Mouse (Mus musculus) forebrain, embryonic 11.5 days (tissue): ENCODE data around the gene Rev1. TPM values are rescaled to one million over a fixed set of nuclear protein-coding genes. Genes with fewer than 3 reads are reported as not detected.

Experiments used
- ATAC-seq: fragments of 200-750 bp; cut with Nextera tagmentation; replicated peaks from 2 replicates; pipeline ENCODE4 v1.8.0; 2017; ENCODE audit warnings: moderate TSS enrichment; ENCODE audit not compliant: low FRiP score
- DNase-seq: peaks from one replicate; pipeline ENCODE4 v3.0.0-alpha.2; 2017; ENCODE audit warnings: low spot score
- H3K27ac ChIP-seq: fragments of 300-500 bp; sonication (generic); 2 replicates; pipeline ENCODE4 v1.5.1; 2014; ENCODE audit warnings: low read depth, low read length
- H3K27me3 ChIP-seq: fragments of 300-500 bp; sonication (generic); 2 replicates; pipeline ENCODE4 v1.6.1; 2014; ENCODE audit warnings: mild to moderate bottlenecking, low read length, mixed read lengths; ENCODE audit not compliant: control insufficient read depth, insufficient read depth
- H3K36me3 ChIP-seq: fragments of 300-500 bp; sonication (generic); 2 replicates; pipeline ENCODE4 v1.6.1; 2014; ENCODE audit warnings: mild to moderate bottlenecking, low read length, moderate library complexity, mixed read lengths; ENCODE audit not compliant: control insufficient read depth, insufficient read depth
- H3K4me1 ChIP-seq: fragments of 300-500 bp; sonication (generic); replicated peaks from 2 replicates; pipeline ENCODE4 v1.6.1; 2014; ENCODE audit warnings: low read length, mixed read lengths; ENCODE audit not compliant: control insufficient read depth, insufficient read depth
- H3K4me2 ChIP-seq: fragments of 300-500 bp; sonication (generic); 2 replicates; pipeline ENCODE4 v1.6.1; 2014; ENCODE audit warnings: low read depth, mild to moderate bottlenecking, low read length, moderate library complexity, mixed read lengths; ENCODE audit not compliant: severe bottlenecking
- H3K4me3 ChIP-seq: fragments of 300-500 bp; sonication (generic); 2 replicates; pipeline ENCODE4 v1.5.1; 2014; ENCODE audit warnings: low read depth, low read length
- H3K9ac ChIP-seq: fragments of 300-500 bp; sonication (generic); 2 replicates; pipeline ENCODE4 v1.6.1; 2014; ENCODE audit warnings: low read length
- H3K9me3 ChIP-seq: fragments of 300-500 bp; sonication (generic); 2 replicates; pipeline ENCODE4 v1.6.1; 2016; ENCODE audit warnings: low read length, mixed read lengths; ENCODE audit not compliant: control insufficient read depth
- WGBS: fragments of 180-500 bp; shearing (Covaris S2); extraction: QIAGEN DNeasy Blood & Tissue Kit; methylation state at CpG from one replicate; pipeline ENCODE4 v1.1.7; 2014; 5-methylcytosine and 5-hydroxymethylcytosine counted together
- polyA plus RNA-seq: library from polyadenylated mRNA; unstranded; fragments of >200 nt; fragmentation: Nextera tagmentation; extraction: Ambion mirVana; gene quantifications from 2 replicates; pipeline ENCODE4 v1.2.1, GENCODE M21; 2014

Rev1 gene
- polyA plus RNA-seq, 1 experiment from 2014 or later = 44.0 TPM

GRCm38 (mm10) chr1:38012104-38012503 is 117.5 kb downstream of the Rev1 start:
- DNase-seq (no peak), ATAC-seq (no peak)
- Histone ChIP-seq H3K4me1 (no peaks in the 10 kb centered on the region), H3K4me2 (no peak overlapping the region), H3K27ac (no peak overlapping the region), H3K27me3 (no peaks in the 10 kb centered on the region), H3K9ac (no peak overlapping the region), H3K9me3 (no peaks in the 10 kb centered on the region), H3K4me3 (no peak overlapping the region), H3K36me3 (no peaks in the 10 kb centered on the region)
- 85% methylated on average over 3 of the region's 3 CpGs for WGBS

DNA sequence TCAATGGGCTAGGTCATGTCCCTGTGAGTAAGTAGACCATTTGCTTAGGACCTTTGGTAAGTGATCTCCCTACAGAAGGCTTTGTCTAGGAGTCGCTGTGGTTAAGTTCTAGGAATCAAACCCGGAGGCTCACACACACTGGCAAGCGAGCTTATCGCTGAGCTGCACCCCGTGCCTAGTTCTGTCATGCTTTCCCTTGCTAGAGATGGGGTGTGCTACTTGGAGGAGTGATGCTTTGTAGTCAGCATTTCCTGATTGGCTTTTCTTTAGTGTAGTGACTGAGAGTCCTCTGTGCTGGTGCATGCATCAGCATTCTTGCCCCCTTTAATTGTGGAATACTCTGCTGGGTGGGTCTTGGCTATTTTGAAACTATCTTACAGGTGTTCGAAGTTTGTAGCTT is 118.0 kb downstream of the Rev1 start:
- H3K9ac ChIP-seq = no peak overlapping the region
- H3K36me3 ChIP-seq = no peaks in the 10 kb centered on the region
- no peaks in the 10 kb centered on the region for H3K9me3 ChIP-seq
- no peak overlapping the region for H3K27ac ChIP-seq
- DNase-seq (no peak), ATAC-seq (no peak)
- H3K27me3 ChIP-seq = no peaks in the 10 kb centered on the region
- no peak overlapping the region for H3K4me3 ChIP-seq
- no peaks in the 10 kb centered on the region for H3K4me1 ChIP-seq
- H3K4me2 ChIP-seq = no peak overlapping the region
- WGBS = 82% methylated on average over 6 of the region's 6 CpGs

- DNase-seq = no peak
- Histone ChIP-seq H3K36me3 (no peaks in the 10 kb centered on the region), H3K4me2 (no peak overlapping the region), H3K27ac (no peak overlapping the region), H3K4me1 (no peaks in the 10 kb centered on the region), H3K9me3 (no peaks in the 10 kb centered on the region), H3K27me3 (no peaks in the 10 kb centered on the region), H3K4me3 (no peak overlapping the region), H3K9ac (no peak overlapping the region)
- no peak for ATAC-seq
- 83% methylated on average over 3 of the region's 3 CpGs for WGBS
Measured at GRCm38 (mm10) chr1:38006741-38007140, 122.9 kb downstream of the Rev1 start.

DNA sequence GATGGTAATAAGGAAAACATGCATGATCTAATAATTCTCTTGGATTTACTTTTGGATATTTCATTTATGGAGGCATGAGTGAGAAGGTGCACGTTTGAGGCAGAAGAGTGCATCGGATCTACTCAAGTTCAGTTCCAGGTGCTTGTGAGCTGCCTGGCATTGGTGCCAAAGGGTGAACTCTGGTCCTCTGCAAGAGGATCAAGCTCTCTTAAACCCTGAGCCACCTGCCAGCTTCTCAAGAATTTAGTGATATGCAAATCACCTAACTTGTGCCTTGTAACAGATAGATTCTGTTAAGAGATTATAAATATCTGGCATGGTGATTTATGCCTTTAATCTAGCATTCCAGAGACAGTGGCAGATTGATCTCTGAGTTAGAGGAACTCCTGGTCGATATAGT is 126.6 kb downstream of the Rev1 start:
- Histone ChIP-seq H3K4me1 (no peaks in the 10 kb centered on the region; the same call in 1 of the 2 replicates), H3K9me3 (no peaks in the 10 kb centered on the region), H3K27me3 (no peaks in the 10 kb centered on the region), H3K4me2 (no peak overlapping the region), H3K9ac (no peak overlapping the region), H3K27ac (no peak overlapping the region), H3K36me3 (no peaks in the 10 kb centered on the region), H3K4me3 (no peak overlapping the region)
- ATAC-seq (no peak), DNase-seq (no peak)
- WGBS = 94% methylated on average over 3 of the region's 3 CpGs

Other genes with a start within 250 kb of the Rev1 start
- 24.7 and 28.7 TPM in 2 replicates for gene Mitd1, start 239.4 kb downstream of the Rev1 start, polyA plus RNA-seq
- gene Mrpl30, start 239.3 kb downstream of the Rev1 start, polyA plus RNA-seq = 210 and 234 TPM in 2 replicates
- not detected in 2 replicates for gene Lyg2, start 213.3 kb downstream of the Rev1 start, polyA plus RNA-seq
- gene Lyg1, start 172.0 kb downstream of the Rev1 start, polyA plus RNA-seq = not detected in 2 replicates
- gene Txndc9, start 131.9 kb downstream of the Rev1 start, polyA plus RNA-seq = 147 and 163 TPM in 2 replicates
- gene Eif5b, start 131.8 kb downstream of the Rev1 start, polyA plus RNA-seq = 30.2 and 32.6 TPM in 2 replicates